Mouse (Mus musculus): ENCODE data around the gene Vangl1. TPM values are rescaled to one million over a fixed set of nuclear protein-coding genes. Genes with fewer than 3 reads are reported as not detected.

Gene Vangl1
- polyA plus RNA-seq, 1 experiment from 2014 or later = 19.2 TPM

GRCm38 (mm10) chr3:102141451-102141850 lies 63.0 kb downstream of the Vangl1 start:
- no peak overlapping the region for H3K27ac ChIP-seq (replicated peaks)
- 74% methylated on average over 2 of the region's 2 CpGs for WGBS
- H3K4me3 ChIP-seq = no peak overlapping the region
- no peak overlapping the region for H3K9ac ChIP-seq
- no peaks in the 10 kb centered on the region for H3K27me3 ChIP-seq (replicated peaks)
- no peaks in the 10 kb centered on the region for H3K9me3 ChIP-seq
- no peak overlapping the region for H3K4me2 ChIP-seq
- ATAC-seq (ENCODE audit: extremely low read depth, insufficient number of reproducible peaks, low FRiP score, low TSS enrichment) = no peak
- H3K36me3 ChIP-seq = peaks cover 38% of the 10 kb centered on the region
- H3K4me1 ChIP-seq = peaks cover 29% of the 10 kb centered on the region

- H3K9ac ChIP-seq = no peak overlapping the region
- peaks cover 33% of the 10 kb centered on the region for H3K36me3 ChIP-seq
- H3K4me1 ChIP-seq = peaks cover 37% of the 10 kb centered on the region
- no peak overlapping the region for H3K4me2 ChIP-seq
- H3K27ac ChIP-seq (replicated peaks) = no peak overlapping the region
- no peaks in the 10 kb centered on the region for H3K27me3 ChIP-seq (replicated peaks)
- no peaks in the 10 kb centered on the region for H3K9me3 ChIP-seq
- no peak overlapping the region for H3K4me3 ChIP-seq
- no peak for ATAC-seq (ENCODE audit: extremely low read depth, insufficient number of reproducible peaks, low FRiP score, low TSS enrichment)
- WGBS = 87% methylated on average over 6 of the region's 6 CpGs
Measured at GRCm38 (mm10) chr3:102140606-102141005, 63.9 kb downstream of the Vangl1 start.

GRCm38 (mm10) chr3:102138899-102139298 lies 65.6 kb downstream of the Vangl1 start:
- H3K4me1 ChIP-seq = peaks cover 26% of the 10 kb centered on the region
- no peak overlapping the region for H3K27ac ChIP-seq (replicated peaks)
- ATAC-seq (ENCODE audit: extremely low read depth, insufficient number of reproducible peaks, low FRiP score, low TSS enrichment) = no peak
- WGBS = 84% methylated on average over 6 of the region's 6 CpGs
- no peak overlapping the region for H3K4me3 ChIP-seq
- no peak overlapping the region for H3K9ac ChIP-seq
- H3K36me3 ChIP-seq = peaks cover 23% of the 10 kb centered on the region
- H3K4me2 ChIP-seq = no peak overlapping the region
- H3K27me3 ChIP-seq (replicated peaks) = no peaks in the 10 kb centered on the region
- no peaks in the 10 kb centered on the region for H3K9me3 ChIP-seq

GRCm38 (mm10) chr3:102137158-102137557 lies 67.3 kb downstream of the Vangl1 start:
- Histone ChIP-seq H3K9me3 (no peaks in the 10 kb centered on the region), H3K27ac (replicated peaks) (no peak overlapping the region), H3K4me1 (peaks cover 16% of the 10 kb centered on the region), H3K27me3 (replicated peaks) (no peaks in the 10 kb centered on the region), H3K9ac (no peak overlapping the region), H3K4me2 (no peak overlapping the region), H3K4me3 (no peak overlapping the region), H3K36me3 (peaks cover 18% of the 10 kb centered on the region)
- 80% methylated on average over 10 of the region's 10 CpGs for WGBS
- no peak for ATAC-seq (ENCODE audit: extremely low read depth, insufficient number of reproducible peaks, low FRiP score, low TSS enrichment)

- ATAC-seq (ENCODE audit: extremely low read depth, insufficient number of reproducible peaks, low FRiP score, low TSS enrichment) = no peak; the same call in 1 of the 2 replicates
- Histone ChIP-seq H3K9me3 (no peaks in the 10 kb centered on the region), H3K27ac (replicated peaks) (peak overlapping the region; percentile 48), H3K4me3 (no peak overlapping the region), H3K27me3 (replicated peaks) (no peaks in the 10 kb centered on the region), H3K4me2 (no peak overlapping the region; the same call in 1 of the 2 replicates), H3K4me1 (peaks cover 22% of the 10 kb centered on the region), H3K9ac (peak overlapping the region; percentile 56; the same call in 1 of the 2 replicates), H3K36me3 (peaks cover 12% of the 10 kb centered on the region)
- 22% methylated on average over 10 of the region's 10 CpGs for WGBS
Measured at GRCm38 (mm10) chr3:102135389-102136113, 68.9 kb downstream of the Vangl1 start.

GRCm38 (mm10) chr3:102131627-102132324 lies 72.7 kb downstream of the Vangl1 start:
- Histone ChIP-seq H3K9me3 (no peaks in the 10 kb centered on the region), H3K4me3 (no peak overlapping the region), H3K27ac (replicated peaks) (no peak overlapping the region), H3K4me1 (peaks cover 26% of the 10 kb centered on the region), H3K27me3 (replicated peaks) (no peaks in the 10 kb centered on the region), H3K9ac (no peak overlapping the region), H3K36me3 (peaks cover 21% of the 10 kb centered on the region), H3K4me2 (no peak overlapping the region)
- ATAC-seq (ENCODE audit: extremely low read depth, insufficient number of reproducible peaks, low FRiP score, low TSS enrichment) = no peak
- 91% methylated on average over 9 of the region's 9 CpGs for WGBS

GRCm38 (mm10) chr3:102130478-102130877 lies 74.0 kb downstream of the Vangl1 start:
- peaks cover 14% of the 10 kb centered on the region for H3K4me1 ChIP-seq
- WGBS = 68% methylated on average over 6 of the region's 6 CpGs
- H3K27me3 ChIP-seq (replicated peaks) = no peaks in the 10 kb centered on the region
- H3K36me3 ChIP-seq = peaks cover 26% of the 10 kb centered on the region
- H3K9me3 ChIP-seq = no peaks in the 10 kb centered on the region
- H3K9ac ChIP-seq = no peak overlapping the region
- no peak overlapping the region for H3K4me3 ChIP-seq
- no peak overlapping the region for H3K4me2 ChIP-seq
- H3K27ac ChIP-seq (replicated peaks) = no peak overlapping the region
- ATAC-seq (ENCODE audit: extremely low read depth, insufficient number of reproducible peaks, low FRiP score, low TSS enrichment) = no peak

- no peak for ATAC-seq (ENCODE audit: extremely low read depth, insufficient number of reproducible peaks, low FRiP score, low TSS enrichment)
- H3K4me2 ChIP-seq = no peak overlapping the region
- no peak overlapping the region for H3K4me3 ChIP-seq
- peaks cover 23% of the 10 kb centered on the region for H3K36me3 ChIP-seq
- H3K27me3 ChIP-seq (replicated peaks) = no peaks in the 10 kb centered on the region
- WGBS = 73% methylated on average over 2 of the region's 2 CpGs
- H3K4me1 ChIP-seq = peaks cover 11% of the 10 kb centered on the region
- no peaks in the 10 kb centered on the region for H3K9me3 ChIP-seq
- H3K9ac ChIP-seq = no peak overlapping the region
- H3K27ac ChIP-seq (replicated peaks) = no peak overlapping the region
Measured at GRCm38 (mm10) chr3:102128242-102128641, 76.3 kb downstream of the Vangl1 start.

- no peak overlapping the region for H3K4me3 ChIP-seq
- no peaks in the 10 kb centered on the region for H3K9me3 ChIP-seq
- H3K27ac ChIP-seq (replicated peaks) = no peak overlapping the region
- no peak for ATAC-seq (ENCODE audit: extremely low read depth, insufficient number of reproducible peaks, low FRiP score, low TSS enrichment)
- peaks cover 22% of the 10 kb centered on the region for H3K36me3 ChIP-seq
- no peaks in the 10 kb centered on the region for H3K27me3 ChIP-seq (replicated peaks)
- 81% methylated on average over 2 of the region's 2 CpGs for WGBS
- H3K4me1 ChIP-seq = peaks cover 11% of the 10 kb centered on the region
- no peak overlapping the region for H3K4me2 ChIP-seq
- H3K9ac ChIP-seq = no peak overlapping the region
Measured at GRCm38 (mm10) chr3:102127114-102127513, 77.4 kb downstream of the Vangl1 start.

- no peak overlapping the region for H3K27ac ChIP-seq (replicated peaks)
- H3K9me3 ChIP-seq = peaks cover 3% of the 10 kb centered on the region; the same call in 1 of the 2 replicates
- no peak for ATAC-seq (ENCODE audit: extremely low read depth, insufficient number of reproducible peaks, low FRiP score, low TSS enrichment)
- H3K36me3 ChIP-seq = peaks cover 31% of the 10 kb centered on the region
- no peak overlapping the region for H3K9ac ChIP-seq
- no peak overlapping the region for H3K4me3 ChIP-seq
- H3K27me3 ChIP-seq (replicated peaks) = no peaks in the 10 kb centered on the region
- H3K4me2 ChIP-seq = no peak overlapping the region
- whole genome bisulfite sequencing = 46% methylated on average over 1 of the region's 1 CpGs
- H3K4me1 ChIP-seq = peaks cover 4% of the 10 kb centered on the region
Measured at GRCm38 (mm10) chr3:102125546-102125945, 78.9 kb downstream of the Vangl1 start.

GRCm38 (mm10) chr3:102123654-102124053 lies 80.8 kb downstream of the Vangl1 start:
- Histone ChIP-seq H3K9ac (no peak overlapping the region), H3K4me2 (no peak overlapping the region), H3K27me3 (replicated peaks) (no peaks in the 10 kb centered on the region), H3K27ac (replicated peaks) (no peak overlapping the region), H3K9me3 (peaks cover 5% of the 10 kb centered on the region; the same call in 1 of the 2 replicates), H3K36me3 (peaks cover 46% of the 10 kb centered on the region), H3K4me3 (no peak overlapping the region), H3K4me1 (no peaks in the 10 kb centered on the region)
- WGBS = 58% methylated on average over 6 of the region's 6 CpGs
- ATAC-seq (ENCODE audit: extremely low read depth, insufficient number of reproducible peaks, low FRiP score, low TSS enrichment) = no peak

Measured in heart, embryonic 13.5 days (tissue).